Mouse (Mus musculus) embryo, embryonic 10.5 days (tissue): ENCODE measurements around the gene Ppp2r3a.

Source experiments
- DNase-seq: peaks from one replicate; pipeline ENCODE4 v3.0.0-alpha.2; 2015; ENCODE audit warnings: low spot score

The Ppp2r3a gene

GRCm38 (mm10) chr9:101152872-101153271 is 98.7 kb downstream of the Ppp2r3a start:
- DNase-seq = no peak

- no peak for DNase-seq
These were observed 108.0 kb downstream of the Ppp2r3a start for GRCm38 (mm10) chr9:101143635-101144034.

GRCm38 (mm10) chr9:101114182-101114884 is 137.3 kb downstream of the Ppp2r3a start:
- DNase-seq = no peak

GRCm38 (mm10) chr9:101113317-101113716 is 138.3 kb downstream of the Ppp2r3a start:
- no peak for DNase-seq

GRCm38 (mm10) chr9:101110013-101110412 is 141.6 kb downstream of the Ppp2r3a start:
- DNase-seq = no peak

GRCm38 (mm10) chr9:101107386-101107785 is 144.2 kb downstream of the Ppp2r3a start:
- no peak for DNase-seq

GRCm38 (mm10) chr9:101105735-101106134 is 145.9 kb downstream of the Ppp2r3a start:
- no peak for DNase-seq

GRCm38 (mm10) chr9:101104931-101105330 is 146.7 kb downstream of the Ppp2r3a start:
- no peak for DNase-seq

- no peak for DNase-seq
These were observed 149.3 kb downstream of the Ppp2r3a start for GRCm38 (mm10) chr9:101102288-101102687.

- no peak for DNase-seq
These were observed 150.0 kb downstream of the Ppp2r3a start for GRCm38 (mm10) chr9:101101547-101101946.

GRCm38 (mm10) chr9:101100163-101100562 is 151.4 kb downstream of the Ppp2r3a start:
- no peak for DNase-seq

- no peak for DNase-seq
These were observed 152.2 kb downstream of the Ppp2r3a start for GRCm38 (mm10) chr9:101099445-101099844.

- DNase-seq = no peak
These were observed 154.1 kb downstream of the Ppp2r3a start for GRCm38 (mm10) chr9:101097542-101097941.

- no peak for DNase-seq
These were observed 155.1 kb downstream of the Ppp2r3a start for GRCm38 (mm10) chr9:101096461-101096860.

- DNase-seq = no peak
These were observed 156.2 kb downstream of the Ppp2r3a start for GRCm38 (mm10) chr9:101095425-101095824.

- no peak for DNase-seq
These were observed 167.9 kb downstream of the Ppp2r3a start for GRCm38 (mm10) chr9:101083728-101084127.

GRCm38 (mm10) chr9:101080046-101080685 is 171.4 kb downstream of the Ppp2r3a start:
- no peak for DNase-seq

GRCm38 (mm10) chr9:101078579-101078978 is 173.0 kb downstream of the Ppp2r3a start:
- DNase-seq = peak; percentile 26

- no peak for DNase-seq
These were observed 174.1 kb downstream of the Ppp2r3a start for GRCm38 (mm10) chr9:101077486-101077885.

- peak; percentile 33 for DNase-seq
These were observed 175.3 kb downstream of the Ppp2r3a start for GRCm38 (mm10) chr9:101076095-101076875.

GRCm38 (mm10) chr9:101075694-101076093 is 175.9 kb downstream of the Ppp2r3a start:
- DNase-seq = peak; percentile 22

- DNase-seq = peak; percentile 61
These were observed 176.5 kb downstream of the Ppp2r3a start for GRCm38 (mm10) chr9:101075091-101075581.
